Mouse (Mus musculus): ENCODE data around the gene Rogdi.

GRCm38 (mm10) chr16:5012036-5013005, 1.0 kb downstream of the Rogdi start:
- TF ChIP-seq USF1 (IDR thresholded peaks at IDR 0.05; ENCODE audit: low read depth), result no peak
- TF ChIP-seq POLR2A (IDR thresholded peaks at IDR 0.05; ENCODE audit: insufficient read length, low read depth), result no peak
- TF ChIP-seq MAX (IDR thresholded peaks at IDR 0.05; ENCODE audit: low read depth), result no peak
- no peak for TF ChIP-seq E2F4 (IDR thresholded peaks at IDR 0.05; ENCODE audit: insufficient read depth)
- no peak for TF ChIP-seq MYOD1 (IDR thresholded peaks at IDR 0.05; ENCODE audit: control insufficient read depth in 1 of 3, insufficient read length in 2 of 3, low read depth in 2 of 3)
- no peak for TF ChIP-seq CEBPB (IDR thresholded peaks at IDR 0.05; ENCODE audit: insufficient read depth, poor library complexity, severe bottlenecking)
- no peak for TF ChIP-seq TCF3 (IDR thresholded peaks at IDR 0.05; ENCODE audit: insufficient read length, low read depth)
- no peak for TF ChIP-seq TCF12 (IDR thresholded peaks at IDR 0.05; ENCODE audit: insufficient read depth, poor library complexity, severe bottlenecking)

Data from myocyte (in vitro differentiated cells).